Mouse (Mus musculus): ENCODE results near the gene Gm6871. TPM values are rescaled to one million over a fixed set of nuclear protein-coding genes. Genes with fewer than 3 reads are reported as not detected.
"Not testable (repeated sequence)": the region's sequence is repeated elsewhere in the genome, so short reads cannot be mapped to it uniquely, and the experiment has no call there.

The Gm6871 gene
- not detected in 2 replicates for polyA plus RNA-seq (2012; ENCODE audit: insufficient read depth, low replicate concordance)

DNA sequence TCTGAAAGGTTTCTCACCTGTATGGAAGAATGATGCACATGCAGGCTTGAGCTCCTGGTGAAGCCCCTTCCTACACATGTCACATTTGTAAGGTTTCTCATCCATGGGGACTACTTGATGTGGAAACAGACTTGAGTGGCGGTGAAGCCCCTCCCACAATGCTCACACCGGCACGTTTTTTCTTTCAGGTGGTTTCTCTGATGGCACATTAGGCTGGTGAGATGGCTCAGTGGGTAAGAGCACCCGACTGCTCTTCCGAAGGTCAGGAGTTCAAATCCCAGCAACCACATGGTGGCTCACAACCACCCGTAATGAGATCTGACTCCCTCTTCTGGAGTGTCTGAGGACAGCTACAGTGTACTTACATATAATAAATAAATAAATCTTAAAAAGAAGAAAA, at the start of gene Gm6871:
Gene Gm6871 (minus strand): TSS at position 101 of the 400 bp plus-strand sequence.
- not testable (repeated sequence) for H3K27me3 ChIP-seq (replicated peaks); H3K36me3 ChIP-seq (replicated peaks; ENCODE audit: low read length); H3K9me3 ChIP-seq; H3K4me3 ChIP-seq (replicated peaks); H3K4me1 ChIP-seq

GRCm38 (mm10) chr7:41616241-41616640, 42.8 kb upstream of the Gm6871 start:
- H3K36me3 ChIP-seq (replicated peaks; ENCODE audit: low read length): peaks cover 79% of the 10 kb centered on the region
- not testable (repeated sequence) for H3K4me1 ChIP-seq

GRCm38 (mm10) chr7:41611654-41612053, 38.2 kb upstream of the Gm6871 start:
- TF ChIP-seq GATA1 (IDR thresholded peaks at IDR 0.05; ENCODE audit: borderline replicate concordance, low read length) (no peak), FLI1 (IDR thresholded peaks at IDR 0.05; ENCODE audit: low read length) (no peak)
- H3K36me3 ChIP-seq (replicated peaks; ENCODE audit: low read length): peaks cover 66% of the 10 kb centered on the region

More at GRCm38 (mm10) chr7:41616241-41616640, 42.8 kb upstream of the Gm6871 start:
- not testable (repeated sequence) for H3K27me3 ChIP-seq (replicated peaks); H3K9me3 ChIP-seq; H3K4me3 ChIP-seq (replicated peaks)

GRCm38 (mm10) chr7:41599932-41600548, 26.6 kb upstream of the Gm6871 start:
- Histone ChIP-seq H3K4me3 (replicated peaks) (peak overlapping the region; percentile 93), H3K27me3 (replicated peaks) (peaks cover 2% of the 10 kb centered on the region), H3K4me1 (peaks cover 23% of the 10 kb centered on the region), H3K36me3 (replicated peaks; ENCODE audit: low read length) (peaks cover 16% of the 10 kb centered on the region), H3K9me3 (no peaks in the 10 kb centered on the region)
- no peak for TF ChIP-seq GATA1 (IDR thresholded peaks at IDR 0.05; ENCODE audit: borderline replicate concordance, low read length)
- no peak for TF ChIP-seq FLI1 (IDR thresholded peaks at IDR 0.05; ENCODE audit: low read length)

More at GRCm38 (mm10) chr7:41611654-41612053, 38.2 kb upstream of the Gm6871 start:
- Histone ChIP-seq H3K4me1 (peaks cover 8% of the 10 kb centered on the region), H3K9me3 (no peaks in the 10 kb centered on the region), H3K4me3 (replicated peaks) (no peak overlapping the region), H3K27me3 (replicated peaks) (no peaks in the 10 kb centered on the region)

- H3K27me3 ChIP-seq (replicated peaks): peaks cover 2% of the 10 kb centered on the region
- no peaks in the 10 kb centered on the region for H3K9me3 ChIP-seq
- TF ChIP-seq FLI1 (IDR thresholded peaks at IDR 0.05; ENCODE audit: low read length) (no peak), GATA1 (IDR thresholded peaks at IDR 0.05; ENCODE audit: borderline replicate concordance, low read length) (no peak)
- peaks cover 9% of the 10 kb centered on the region for H3K36me3 ChIP-seq (replicated peaks; ENCODE audit: low read length)
- H3K4me1 ChIP-seq: peaks cover 23% of the 10 kb centered on the region
- H3K4me3 ChIP-seq (replicated peaks): peak within 1 kb of the TSS; percentile 93
Measured at GRCm38 (mm10) chr7:41599034-41599813, 25.8 kb upstream of the Gm6871 start, which contains the start of gene 2610021A01Rik. TSS of gene 2610021A01Rik (plus strand) at chr7:41599230.

DNA sequence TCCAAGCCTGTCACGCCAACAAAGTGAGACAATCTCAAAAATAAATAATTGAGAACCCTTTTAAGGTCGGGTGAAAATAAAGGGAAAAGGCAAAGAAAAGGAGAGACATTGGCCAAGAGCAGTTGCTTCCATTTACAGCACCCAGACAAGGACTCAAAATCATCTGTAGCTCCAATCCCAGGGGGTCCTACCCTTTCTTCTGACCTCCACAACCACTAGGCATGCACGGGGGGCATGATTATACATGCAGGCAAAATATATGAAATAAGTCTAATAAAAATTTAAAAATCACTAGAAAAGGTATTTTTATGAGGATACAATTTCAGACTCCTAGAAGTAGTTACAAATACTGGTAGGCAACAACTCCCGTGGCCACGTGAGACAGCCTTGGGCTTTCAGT, 25.2 kb upstream of the Gm6871 start:
- TF ChIP-seq FLI1 (IDR thresholded peaks at IDR 0.05; ENCODE audit: low read length) (no peak), GATA1 (IDR thresholded peaks at IDR 0.05; ENCODE audit: borderline replicate concordance, low read length) (no peak)
- H3K27me3 ChIP-seq (replicated peaks): peaks cover 2% of the 10 kb centered on the region
- H3K4me1 ChIP-seq: peaks cover 23% of the 10 kb centered on the region
- H3K4me3 ChIP-seq (replicated peaks): peak overlapping the region; percentile 93
- no peaks in the 10 kb centered on the region for H3K9me3 ChIP-seq
- H3K36me3 ChIP-seq (replicated peaks; ENCODE audit: low read length): peaks cover 5% of the 10 kb centered on the region

- H3K4me1 ChIP-seq; H3K4me3 ChIP-seq (replicated peaks); H3K36me3 ChIP-seq (replicated peaks; ENCODE audit: low read length); H3K27me3 ChIP-seq (replicated peaks): not testable (repeated sequence)
- H3K9me3 ChIP-seq: peaks cover 14% of the 10 kb centered on the region
Measured at GRCm38 (mm10) chr7:41587831-41588230, 14.4 kb upstream of the Gm6871 start.

- H3K36me3 ChIP-seq (replicated peaks; ENCODE audit: low read length): no peaks in the 10 kb centered on the region
- peaks cover 9% of the 10 kb centered on the region for H3K9me3 ChIP-seq
- no peaks in the 10 kb centered on the region for H3K4me1 ChIP-seq
- no peak overlapping the region for H3K4me3 ChIP-seq (replicated peaks)
- no peaks in the 10 kb centered on the region for H3K27me3 ChIP-seq (replicated peaks)
- TF ChIP-seq GATA1 (IDR thresholded peaks at IDR 0.05; ENCODE audit: borderline replicate concordance, low read length): no peak
Measured at GRCm38 (mm10) chr7:41582028-41582427, 8.6 kb upstream of the Gm6871 start.

- H3K36me3 ChIP-seq (replicated peaks; ENCODE audit: low read length): no peaks in the 10 kb centered on the region
- no peak overlapping the region for H3K4me3 ChIP-seq (replicated peaks)
- H3K27me3 ChIP-seq (replicated peaks): no peaks in the 10 kb centered on the region
- peaks cover 4% of the 10 kb centered on the region; the same call in 1 of the 2 replicates for H3K9me3 ChIP-seq
- H3K4me1 ChIP-seq: no peaks in the 10 kb centered on the region
- TF ChIP-seq GATA1 (IDR thresholded peaks at IDR 0.05; ENCODE audit: borderline replicate concordance, low read length) (no peak), FLI1 (IDR thresholded peaks at IDR 0.05; ENCODE audit: low read length) (no peak)
Measured at GRCm38 (mm10) chr7:41577956-41578355, 4.5 kb upstream of the Gm6871 start.

GRCm38 (mm10) chr7:41560681-41561080, 12.8 kb downstream of the Gm6871 start:
- Histone ChIP-seq H3K27me3 (replicated peaks) (no peaks in the 10 kb centered on the region), H3K4me1 (no peaks in the 10 kb centered on the region), H3K4me3 (replicated peaks) (no peak overlapping the region), H3K9me3 (peaks cover 20% of the 10 kb centered on the region), H3K36me3 (replicated peaks; ENCODE audit: low read length) (no peaks in the 10 kb centered on the region)
- TF ChIP-seq GATA1 (IDR thresholded peaks at IDR 0.05; ENCODE audit: borderline replicate concordance, low read length) (no peak), FLI1 (IDR thresholded peaks at IDR 0.05; ENCODE audit: low read length) (no peak)
